Mouse (Mus musculus): ENCODE results near the gene Ryk.

GRCm38 (mm10) chr9:102793286-102793809, 41.4 kb upstream of the Ryk start:
- no peak for TF ChIP-seq CTCF (IDR thresholded peaks at IDR 0.05; ENCODE audit: low read depth)
- no peak for TF ChIP-seq EP300 (IDR thresholded peaks at IDR 0.05; ENCODE audit: low read depth)
